Comparison of ENCODE assay signal across 13 mouse cellular contexts in genomic region chr12:118703068-118703662, GRCm38 (mm10).
DNase-seq lines count a peak whose midpoint lies in the region; ATAC-seq and TF ChIP-seq lines count a peak whose summit lies in the region.
"Had no signal": no experiment of that assay in that cellular context is flagged by ENCODE, and none has a peak within 500 bp of the region (broad histone marks: within the 10 kb centered on the region; RNA-seq: fewer than 3 reads in every experiment).

No protein-coding gene starts in this region.

- H3K27me3 ChIP-seq in kidney, adult 2 months (replicated peaks; ENCODE audit: control insufficient read depth, insufficient read depth, low read length) = no peaks in the 10 kb centered on the region
- H3K27me3 ChIP-seq in lung, embryonic 16.5 days (ENCODE audit: control insufficient read depth, insufficient read depth, low read depth, low read length) = no peaks in the 10 kb centered on the region
- H3K27me3 ChIP-seq in neural tube, embryonic 12.5 days (replicated peaks) = no peaks in the 10 kb centered on the region
- H3K27me3 ChIP-seq: limb, embryonic 13.5 days had no signal

- peak; percentile 24 for DNase-seq in kidney, adult 2 months
- DNase-seq in kidney, postnatal 4 days = no peak
- no peak for DNase-seq in lung, postnatal 36 days
- no peak for DNase-seq in thymus, postnatal 36 days
- DNase-seq: cerebellum, adult 8-10 months; gastrocnemius, postnatal 36 days; spleen, adult 18-20 months had no signal

- 0 out of 2 replicates have a peak, but pooled peaks have one; percentile 31 for ATAC-seq in lung, embryonic 16.5 days (ENCODE audit: low read depth)
- peak; percentile 36 to 69; a peak in 2 of 4 replicates for ATAC-seq in hematopoietic stem cell, adult 5-6 weeks (replicated peaks in 1 of 2; ENCODE audit: insufficient read depth in 1 of 2, low FRiP score in 2 of 2, low TSS enrichment in 1 of 2, low read depth in 1 of 2, poor library complexity in 2 of 2, severe bottlenecking in 2 of 2)
- ATAC-seq in neural tube, embryonic 12.5 days (ENCODE audit: low FRiP score, low read depth) = peak; percentile 72; the same call in 1 of the 2 replicates
- ATAC-seq: intestine, postnatal 0 days had no signal

- H3K27ac ChIP-seq in kidney, adult 2 months (ENCODE audit: insufficient read depth, low read depth, low read length) = no peak overlapping the region
- no peak overlapping the region for H3K27ac ChIP-seq in lung, embryonic 16.5 days (ENCODE audit: low read length)
- H3K27ac ChIP-seq in neural tube, embryonic 12.5 days = no peak overlapping the region
- H3K27ac ChIP-seq: limb, embryonic 13.5 days; stomach, postnatal 0 days had no signal

- no peaks in the 10 kb centered on the region for H3K36me3 ChIP-seq in kidney, adult 2 months (ENCODE audit: control insufficient read depth, insufficient read depth, low read length)
- no peaks in the 10 kb centered on the region for H3K36me3 ChIP-seq in lung, embryonic 16.5 days (ENCODE audit: control insufficient read depth, insufficient read depth, low read length)
- H3K36me3 ChIP-seq in neural tube, embryonic 12.5 days = no peaks in the 10 kb centered on the region
- H3K36me3 ChIP-seq: limb, embryonic 13.5 days had no signal

- peak overlapping the region; percentile 36 for H3K4me2 ChIP-seq in lung, embryonic 16.5 days (ENCODE audit: low read depth, low read length)
- peak overlapping the region; percentile 37 for H3K4me2 ChIP-seq in neural tube, embryonic 12.5 days (replicated peaks)
- H3K4me2 ChIP-seq: limb, embryonic 13.5 days had no signal

- no peak for TF ChIP-seq POLR2A in kidney, adult 2 months (IDR thresholded peaks at IDR 0.05; ENCODE audit: low read depth, low read length)

- H3K4me1 ChIP-seq in kidney, adult 2 months (ENCODE audit: control insufficient read depth, insufficient read depth, low read length) = no peaks in the 10 kb centered on the region
- H3K4me1 ChIP-seq in lung, embryonic 16.5 days (replicated peaks; ENCODE audit: control insufficient read depth, insufficient read depth, low read length) = peaks cover 6% of the 10 kb centered on the region; the same call in 1 of the 2 replicates
- peaks cover 12% of the 10 kb centered on the region for H3K4me1 ChIP-seq in neural tube, embryonic 12.5 days
- H3K4me1 ChIP-seq: limb, embryonic 13.5 days had no signal

- no peak overlapping the region for H3K4me3 ChIP-seq in kidney, adult 2 months (ENCODE audit: insufficient read depth, low read depth, low read length)
- H3K4me3 ChIP-seq in lung, embryonic 16.5 days (ENCODE audit: low read length) = no peak overlapping the region
- no peak overlapping the region for H3K4me3 ChIP-seq in neural tube, embryonic 12.5 days
- H3K4me3 ChIP-seq: limb, embryonic 13.5 days had no signal

- WGBS in kidney, adult 2 months = 30% methylated on average over 11 of the region's 11 CpGs
- 28% methylated on average over 11 of the region's 11 CpGs for WGBS in lung, embryonic 16.5 days
- WGBS in neural tube, embryonic 12.5 days = 40% methylated on average over 11 of the region's 11 CpGs

- H3K9ac ChIP-seq in lung, embryonic 16.5 days (ENCODE audit: low read length) = no peak overlapping the region
- H3K9ac ChIP-seq in neural tube, embryonic 12.5 days = no peak overlapping the region
- H3K9ac ChIP-seq: limb, embryonic 13.5 days had no signal

- H3K9me3 ChIP-seq in lung, embryonic 16.5 days (ENCODE audit: control insufficient read depth, low read length) = no peaks in the 10 kb centered on the region
- no peaks in the 10 kb centered on the region for H3K9me3 ChIP-seq in neural tube, embryonic 12.5 days
- H3K9me3 ChIP-seq: limb, embryonic 13.5 days had no signal

- no peak for TF ChIP-seq CTCF in kidney, adult 2 months (conservative IDR thresholded peaks at IDR 0.05; ENCODE audit: insufficient read depth, insufficient read length, low read depth, low read length)
